Mouse (Mus musculus): Measurements from ENCODE around the gene Vps4a. TPM values are rescaled to one million over a fixed set of nuclear protein-coding genes. Genes with fewer than 3 reads are reported as not detected.
A peak's percentile ranks its signal among the peaks of the same experiment; 100 is the strongest.

Vps4a gene
- polyA plus RNA-seq, 1 experiment = 28.1 TPM

GRCm38 (mm10) chr8:107052046-107052445 is 21.0 kb downstream of the Vps4a start:
- Histone ChIP-seq H3K36me3 (ENCODE audit: control insufficient read depth, insufficient read depth, low read length, poor library complexity, severe bottlenecking) (peaks cover 33% of the 10 kb centered on the region), H3K4me3 (ENCODE audit: low read depth, low read length) (no peak overlapping the region), H3K27ac (ENCODE audit: insufficient read depth, low read length) (no peak overlapping the region), H3K4me1 (ENCODE audit: control insufficient read depth, insufficient read depth, low read length) (no peaks in the 10 kb centered on the region), H3K9ac (ENCODE audit: low read depth, poor library complexity, severe bottlenecking) (no peak overlapping the region), H3K27me3 (ENCODE audit: control insufficient read depth, insufficient read depth, low read length, poor library complexity, severe bottlenecking) (no peaks in the 10 kb centered on the region), H3K9me3 (replicated peaks; ENCODE audit: control insufficient read depth, insufficient read depth, low read length, poor library complexity, severe bottlenecking) (no peaks in the 10 kb centered on the region)
- TF ChIP-seq CTCF (IDR thresholded peaks at IDR 0.05; ENCODE audit: low read depth, low read length) (no peak), EP300 (IDR thresholded peaks at IDR 0.05; ENCODE audit: insufficient read depth, low read depth, low read length) (no peak), POLR2A (IDR thresholded peaks at IDR 0.05; ENCODE audit: insufficient read depth, low read length) (no peak)

GRCm38 (mm10) chr8:107056076-107056972 is 25.3 kb downstream of the Vps4a start, which contains the start of the genes Cog8 and Nip7:
Cog8 (minus strand) TSS chr8:107056689.
Nip7 (plus strand) TSS chr8:107056877.
- Histone ChIP-seq H3K4me3 (ENCODE audit: low read depth, low read length) (peak within 1 kb of the TSS; percentile 94), H3K36me3 (ENCODE audit: control insufficient read depth, insufficient read depth, low read length, poor library complexity, severe bottlenecking) (peaks cover 52% of the 10 kb centered on the region), H3K9ac (ENCODE audit: low read depth, poor library complexity, severe bottlenecking) (peak within 1 kb of the TSS; percentile 71), H3K9me3 (replicated peaks; ENCODE audit: control insufficient read depth, insufficient read depth, low read length, poor library complexity, severe bottlenecking) (no peaks in the 10 kb centered on the region), H3K4me1 (ENCODE audit: control insufficient read depth, insufficient read depth, low read length) (no peaks in the 10 kb centered on the region), H3K27ac (ENCODE audit: insufficient read depth, low read length) (0 out of 2 replicates have a peak within 1 kb of the TSS, but pooled peaks have one; percentile 3), H3K27me3 (ENCODE audit: control insufficient read depth, insufficient read depth, low read length, poor library complexity, severe bottlenecking) (no peaks in the 10 kb centered on the region)
- TF ChIP-seq EP300 (IDR thresholded peaks at IDR 0.05; ENCODE audit: insufficient read depth, low read depth, low read length) (no peak), POLR2A (IDR thresholded peaks at IDR 0.05; ENCODE audit: insufficient read depth, low read length) (no peak), CTCF (IDR thresholded peaks at IDR 0.05; ENCODE audit: low read depth, low read length) (no peak)

- H3K27me3 ChIP-seq (ENCODE audit: control insufficient read depth, insufficient read depth, low read length, poor library complexity, severe bottlenecking) = no peaks in the 10 kb centered on the region
- peak overlapping the region; percentile 71 for H3K9ac ChIP-seq (ENCODE audit: low read depth, poor library complexity, severe bottlenecking)
- no peaks in the 10 kb centered on the region for H3K4me1 ChIP-seq (ENCODE audit: control insufficient read depth, insufficient read depth, low read length)
- peak overlapping the region; percentile 94 for H3K4me3 ChIP-seq (ENCODE audit: low read depth, low read length)
- no peaks in the 10 kb centered on the region for H3K9me3 ChIP-seq (replicated peaks; ENCODE audit: control insufficient read depth, insufficient read depth, low read length, poor library complexity, severe bottlenecking)
- H3K36me3 ChIP-seq (ENCODE audit: control insufficient read depth, insufficient read depth, low read length, poor library complexity, severe bottlenecking) = peaks cover 50% of the 10 kb centered on the region
- TF ChIP-seq EP300 (IDR thresholded peaks at IDR 0.05; ENCODE audit: insufficient read depth, low read depth, low read length) = no peak
- TF ChIP-seq CTCF (IDR thresholded peaks at IDR 0.05; ENCODE audit: low read depth, low read length) = no peak
- TF ChIP-seq POLR2A (IDR thresholded peaks at IDR 0.05; ENCODE audit: insufficient read depth, low read length) = no peak
- H3K27ac ChIP-seq (ENCODE audit: insufficient read depth, low read length) = 0 out of 2 replicates have a peak overlapping the region, but pooled peaks have one; percentile 3
Observed at GRCm38 (mm10) chr8:107056973-107057369, 25.9 kb downstream of the Vps4a start.

GRCm38 (mm10) chr8:107062613-107063012 is 31.6 kb downstream of the Vps4a start:
- Histone ChIP-seq H3K9ac (ENCODE audit: low read depth, poor library complexity, severe bottlenecking) (no peak overlapping the region), H3K4me1 (ENCODE audit: control insufficient read depth, insufficient read depth, low read length) (peaks cover 1% of the 10 kb centered on the region), H3K9me3 (replicated peaks; ENCODE audit: control insufficient read depth, insufficient read depth, low read length, poor library complexity, severe bottlenecking) (no peaks in the 10 kb centered on the region), H3K27me3 (ENCODE audit: control insufficient read depth, insufficient read depth, low read length, poor library complexity, severe bottlenecking) (no peaks in the 10 kb centered on the region), H3K36me3 (ENCODE audit: control insufficient read depth, insufficient read depth, low read length, poor library complexity, severe bottlenecking) (peaks cover 25% of the 10 kb centered on the region), H3K27ac (ENCODE audit: insufficient read depth, low read length) (no peak overlapping the region), H3K4me3 (ENCODE audit: low read depth, low read length) (no peak overlapping the region)
- no peak for TF ChIP-seq POLR2A (IDR thresholded peaks at IDR 0.05; ENCODE audit: insufficient read depth, low read length)
- no peak for TF ChIP-seq EP300 (IDR thresholded peaks at IDR 0.05; ENCODE audit: insufficient read depth, low read depth, low read length)
- no peak for TF ChIP-seq CTCF (IDR thresholded peaks at IDR 0.05; ENCODE audit: low read depth, low read length)

- Histone ChIP-seq H3K36me3 (ENCODE audit: control insufficient read depth, insufficient read depth, low read length, poor library complexity, severe bottlenecking) (0 out of 2 replicates have a peak, but pooled peaks cover under 1% of the 10 kb centered on the region), H3K27ac (ENCODE audit: insufficient read depth, low read length) (no peak within 1 kb of the TSS), H3K4me1 (ENCODE audit: control insufficient read depth, insufficient read depth, low read length) (peaks cover 1% of the 10 kb centered on the region), H3K9ac (ENCODE audit: low read depth, poor library complexity, severe bottlenecking) (no peak within 1 kb of the TSS), H3K9me3 (replicated peaks; ENCODE audit: control insufficient read depth, insufficient read depth, low read length, poor library complexity, severe bottlenecking) (no peaks in the 10 kb centered on the region), H3K27me3 (ENCODE audit: control insufficient read depth, insufficient read depth, low read length, poor library complexity, severe bottlenecking) (no peaks in the 10 kb centered on the region), H3K4me3 (ENCODE audit: low read depth, low read length) (no peak within 1 kb of the TSS)
- TF ChIP-seq CTCF (IDR thresholded peaks at IDR 0.05; ENCODE audit: low read depth, low read length) = no peak
- no peak for TF ChIP-seq POLR2A (IDR thresholded peaks at IDR 0.05; ENCODE audit: insufficient read depth, low read length)
- TF ChIP-seq EP300 (IDR thresholded peaks at IDR 0.05; ENCODE audit: insufficient read depth, low read depth, low read length) = no peak
Observed at GRCm38 (mm10) chr8:107065511-107066496, 34.8 kb downstream of the Vps4a start, which contains the start of gene Tmed6. Tmed6 (minus strand) TSS chr8:107065644.

All from ES-Bruce4 (cell line).